Mouse (Mus musculus): ENCODE measurements around the gene Arl3. TPM values are rescaled to one million over a fixed set of nuclear protein-coding genes. Genes with fewer than 3 reads are reported as not detected.

The Arl3 gene
- total RNA-seq, 1 experiment from 2014 or later: 28.8 TPM

DNA sequence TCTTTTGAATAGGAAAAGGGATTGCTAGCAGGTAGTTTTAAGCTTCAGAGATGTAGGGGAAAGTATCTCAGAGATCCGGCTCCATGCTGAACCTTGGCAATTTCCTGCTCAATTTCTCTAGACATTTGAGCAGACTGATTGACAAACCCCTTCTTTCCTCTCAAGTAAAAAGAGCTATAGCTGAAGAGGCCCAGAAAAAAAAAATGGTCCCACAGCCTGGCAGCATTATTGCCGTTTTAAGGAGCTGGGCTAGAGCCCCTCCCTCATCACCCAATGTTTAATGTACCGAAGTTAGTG, 73.5 kb downstream of the Arl3 start:
- no peak for ATAC-seq (replicated peaks in 1 of 2; ENCODE audit: insufficient read depth in 1 of 2, low FRiP score in 2 of 2, low TSS enrichment in 1 of 2, low read depth in 1 of 2, poor library complexity in 2 of 2, severe bottlenecking in 2 of 2)

GRCm38 (mm10) chr19:46497230-46497629, 75.8 kb downstream of the Arl3 start:
- ATAC-seq (replicated peaks in 1 of 2; ENCODE audit: insufficient read depth in 1 of 2, low FRiP score in 2 of 2, low TSS enrichment in 1 of 2, low read depth in 1 of 2, poor library complexity in 2 of 2, severe bottlenecking in 2 of 2): no peak

- ATAC-seq (replicated peaks in 1 of 2; ENCODE audit: insufficient read depth in 1 of 2, low FRiP score in 2 of 2, low TSS enrichment in 1 of 2, low read depth in 1 of 2, poor library complexity in 2 of 2, severe bottlenecking in 2 of 2): peak in 1 of 2 experiments; percentile 18; a peak in 1 of 4 replicates
Observed at GRCm38 (mm10) chr19:46495136-46495535, 77.9 kb downstream of the Arl3 start.

DNA sequence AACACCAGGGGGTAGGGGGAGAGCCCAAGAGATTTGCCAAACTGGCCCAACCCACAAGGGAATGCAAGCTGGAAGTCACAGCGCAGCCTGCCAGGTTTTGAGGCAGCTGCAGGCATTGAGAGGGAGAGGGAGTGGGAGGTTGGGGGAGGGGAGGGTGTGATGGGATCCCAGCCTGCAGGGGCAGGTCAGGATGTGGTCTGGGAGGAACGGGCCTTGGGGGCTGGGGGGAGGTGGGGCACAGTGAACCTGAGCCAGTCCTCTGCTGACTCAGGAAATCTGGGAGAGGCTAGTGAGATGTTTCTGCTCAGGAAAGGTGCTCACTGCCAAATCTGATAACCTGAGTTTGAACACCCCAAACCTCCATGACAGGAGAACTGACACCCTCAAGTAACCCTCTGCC, 82.4 kb downstream of the Arl3 start:
- peak; percentile 52 to 54 for ATAC-seq (replicated peaks in 1 of 2; ENCODE audit: insufficient read depth in 1 of 2, low FRiP score in 2 of 2, low TSS enrichment in 1 of 2, low read depth in 1 of 2, poor library complexity in 2 of 2, severe bottlenecking in 2 of 2)

- ATAC-seq (replicated peaks in 1 of 2; ENCODE audit: insufficient read depth in 1 of 2, low FRiP score in 2 of 2, low TSS enrichment in 1 of 2, low read depth in 1 of 2, poor library complexity in 2 of 2, severe bottlenecking in 2 of 2): no peak
Observed at GRCm38 (mm10) chr19:46489448-46489847, 83.5 kb downstream of the Arl3 start.

GRCm38 (mm10) chr19:46486709-46487108, 86.3 kb downstream of the Arl3 start:
- ATAC-seq (replicated peaks in 1 of 2; ENCODE audit: insufficient read depth in 1 of 2, low FRiP score in 2 of 2, low TSS enrichment in 1 of 2, low read depth in 1 of 2, poor library complexity in 2 of 2, severe bottlenecking in 2 of 2): peak in 1 of 2 experiments; percentile 19; a peak in 1 of 4 replicates

DNA sequence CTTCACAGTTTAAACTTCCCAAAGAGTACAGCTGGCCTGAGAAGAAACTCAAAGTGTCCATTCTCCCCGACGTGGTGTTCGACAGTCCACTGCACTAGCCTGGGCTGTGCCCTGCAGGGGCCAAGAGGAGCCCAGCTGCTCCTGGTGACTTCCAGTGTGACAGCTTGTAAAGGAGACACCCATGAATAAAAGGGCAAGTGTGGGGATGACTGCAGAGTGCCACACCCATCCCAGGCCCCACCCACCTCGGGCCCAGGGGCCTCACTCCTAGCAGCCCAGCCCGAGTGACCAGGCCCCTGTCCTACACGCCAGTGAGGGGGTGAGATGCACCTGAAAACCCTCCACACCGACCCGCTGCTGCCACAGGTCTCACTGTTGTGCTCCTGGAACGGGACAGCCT, 87.2 kb downstream of the Arl3 start:
- ATAC-seq (replicated peaks in 1 of 2; ENCODE audit: insufficient read depth in 1 of 2, low FRiP score in 2 of 2, low TSS enrichment in 1 of 2, low read depth in 1 of 2, poor library complexity in 2 of 2, severe bottlenecking in 2 of 2): no peak

DNA sequence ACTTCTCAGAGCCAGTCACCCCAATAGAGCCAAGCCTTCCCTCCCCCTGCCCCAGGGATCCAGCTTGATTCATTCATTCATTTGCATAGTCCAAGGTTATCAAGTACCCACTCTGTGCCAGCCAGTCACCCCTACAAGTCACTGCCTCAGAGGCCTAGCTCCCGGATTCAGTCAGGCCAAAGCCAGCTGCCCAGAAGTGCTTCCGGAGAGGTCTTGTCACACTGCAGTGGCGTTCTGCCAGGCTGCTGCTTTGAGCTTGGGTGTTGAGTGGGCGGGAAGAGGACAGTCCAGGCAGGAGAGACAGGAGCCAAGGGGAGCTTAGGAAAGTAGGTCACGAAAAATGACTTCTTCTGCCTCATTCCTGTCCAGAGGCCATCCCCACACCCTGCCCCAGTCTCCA, 88.5 kb downstream of the Arl3 start:
- ATAC-seq (replicated peaks in 1 of 2; ENCODE audit: insufficient read depth in 1 of 2, low FRiP score in 2 of 2, low TSS enrichment in 1 of 2, low read depth in 1 of 2, poor library complexity in 2 of 2, severe bottlenecking in 2 of 2): no peak

GRCm38 (mm10) chr19:46483701-46484328, 89.2 kb downstream of the Arl3 start:
- no peak for ATAC-seq (replicated peaks in 1 of 2; ENCODE audit: insufficient read depth in 1 of 2, low FRiP score in 2 of 2, low TSS enrichment in 1 of 2, low read depth in 1 of 2, poor library complexity in 2 of 2, severe bottlenecking in 2 of 2)

GRCm38 (mm10) chr19:46482896-46483516, 90.0 kb downstream of the Arl3 start:
- peak; percentile 26 to 43 for ATAC-seq (replicated peaks in 1 of 2; ENCODE audit: insufficient read depth in 1 of 2, low FRiP score in 2 of 2, low TSS enrichment in 1 of 2, low read depth in 1 of 2, poor library complexity in 2 of 2, severe bottlenecking in 2 of 2)

GRCm38 (mm10) chr19:46481756-46482155, 91.2 kb downstream of the Arl3 start:
- no peak for ATAC-seq (replicated peaks in 1 of 2; ENCODE audit: insufficient read depth in 1 of 2, low FRiP score in 2 of 2, low TSS enrichment in 1 of 2, low read depth in 1 of 2, poor library complexity in 2 of 2, severe bottlenecking in 2 of 2)

GRCm38 (mm10) chr19:46481352-46481751, 91.6 kb downstream of the Arl3 start:
- no peak for ATAC-seq (replicated peaks in 1 of 2; ENCODE audit: insufficient read depth in 1 of 2, low FRiP score in 2 of 2, low TSS enrichment in 1 of 2, low read depth in 1 of 2, poor library complexity in 2 of 2, severe bottlenecking in 2 of 2)

Other genes with a start within 250 kb of the Arl3 start
- gene Psd, start 246.0 kb downstream of the Arl3 start, total RNA-seq (2017): 1.3 and 2.4 TPM in 2 replicates
- 0.81 and 3.5 TPM in 2 replicates for gene Fbxl15, start 245.0 kb downstream of the Arl3 start, total RNA-seq (2017)
- 112 and 129 TPM in 2 replicates for gene Cuedc2, start 234.5 kb downstream of the Arl3 start, total RNA-seq (2017)
- 5.9 and 8.6 TPM in 2 replicates for gene Mfsd13a, start 232.1 kb downstream of the Arl3 start, total RNA-seq (2017)
- 1.3 and 3.0 TPM in 2 replicates for gene 2310034G01Rik, start 222.9 kb downstream of the Arl3 start, total RNA-seq (2017)
- 73.4 and 97.6 TPM in 2 replicates for gene Actr1a, start 177.4 kb downstream of the Arl3 start, total RNA-seq (2017)
- gene Sufu, start 176.3 kb downstream of the Arl3 start, total RNA-seq (2017): 11.8 and 13.0 TPM in 2 replicates
- gene Trim8, start 71.5 kb downstream of the Arl3 start, total RNA-seq (2017): 18.0 and 21.6 TPM in 2 replicates
- gene Sfxn2, start 167 bp upstream of the Arl3 start, total RNA-seq (2017): 7.8 and 12.5 TPM in 2 replicates
- 40.5 and 41.6 TPM in 2 replicates for gene Wbp1l, start 25.9 kb upstream of the Arl3 start, total RNA-seq (2017)
- gene Cyp17a1, start 100.0 kb upstream of the Arl3 start, total RNA-seq (2017): not detected in 2 replicates
- gene Borcs7, start 116.7 kb upstream of the Arl3 start, total RNA-seq (2017): 5.9 and 7.6 TPM in 2 replicates
- 62.6 and 67.5 TPM in 2 replicates for gene As3mt, start 134.3 kb upstream of the Arl3 start, total RNA-seq (2017)
- gene Cnnm2, start 188.4 kb upstream of the Arl3 start, total RNA-seq (2017): 4.3 and 8.4 TPM in 2 replicates